Mouse (Mus musculus): ENCODE data around the gene Ehhadh.
"Not testable (repeated sequence)": the region's sequence is repeated elsewhere in the genome, so short reads cannot be mapped to it uniquely, and the experiment has no call there.

Ehhadh gene

DNA sequence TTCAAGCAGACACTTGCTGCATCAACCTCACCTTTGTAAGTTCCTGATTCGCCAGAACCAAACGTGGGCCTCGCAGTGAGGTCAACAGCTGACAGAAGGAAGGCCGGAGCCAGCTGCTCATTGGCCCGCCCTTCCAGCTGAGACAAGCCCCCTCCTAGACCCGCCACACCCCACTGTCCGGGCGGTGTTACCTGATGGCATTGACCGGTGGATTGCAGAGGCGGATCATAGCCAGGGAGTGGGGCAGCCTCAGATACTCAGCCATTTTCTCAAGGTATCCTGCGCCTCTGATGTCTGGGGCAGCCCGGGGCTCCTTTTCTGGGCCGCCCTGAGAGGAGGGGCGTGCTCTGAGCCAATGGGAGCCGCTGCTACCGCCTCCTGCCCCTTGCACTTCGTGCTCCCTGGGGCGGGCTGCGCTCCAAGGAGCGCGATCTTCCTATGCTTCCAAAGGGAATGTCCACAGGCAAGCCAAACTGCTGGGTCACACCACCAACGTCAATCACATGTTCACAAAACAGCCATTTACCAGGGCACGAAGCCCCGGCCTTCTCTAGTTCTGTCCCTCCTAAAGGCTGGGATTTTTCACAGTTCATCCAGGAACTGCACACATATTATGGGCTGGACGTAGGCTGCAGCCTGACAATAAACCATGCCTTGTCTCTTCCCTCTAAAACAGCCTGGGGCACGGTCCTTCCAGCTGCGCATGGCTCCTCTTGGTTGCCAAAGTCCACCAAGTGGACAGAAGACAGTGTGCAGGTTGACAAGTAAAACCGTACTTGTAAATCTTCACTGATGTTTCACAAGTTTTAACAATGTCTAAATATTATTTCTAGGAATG, at the start of gene Ehhadh:
Gene Ehhadh (minus strand): TSS at position 292 of the 838 bp plus-strand sequence.
- DNase-seq (ENCODE audit: low spot score in 2 of 2): peak; percentile 19

DNA sequence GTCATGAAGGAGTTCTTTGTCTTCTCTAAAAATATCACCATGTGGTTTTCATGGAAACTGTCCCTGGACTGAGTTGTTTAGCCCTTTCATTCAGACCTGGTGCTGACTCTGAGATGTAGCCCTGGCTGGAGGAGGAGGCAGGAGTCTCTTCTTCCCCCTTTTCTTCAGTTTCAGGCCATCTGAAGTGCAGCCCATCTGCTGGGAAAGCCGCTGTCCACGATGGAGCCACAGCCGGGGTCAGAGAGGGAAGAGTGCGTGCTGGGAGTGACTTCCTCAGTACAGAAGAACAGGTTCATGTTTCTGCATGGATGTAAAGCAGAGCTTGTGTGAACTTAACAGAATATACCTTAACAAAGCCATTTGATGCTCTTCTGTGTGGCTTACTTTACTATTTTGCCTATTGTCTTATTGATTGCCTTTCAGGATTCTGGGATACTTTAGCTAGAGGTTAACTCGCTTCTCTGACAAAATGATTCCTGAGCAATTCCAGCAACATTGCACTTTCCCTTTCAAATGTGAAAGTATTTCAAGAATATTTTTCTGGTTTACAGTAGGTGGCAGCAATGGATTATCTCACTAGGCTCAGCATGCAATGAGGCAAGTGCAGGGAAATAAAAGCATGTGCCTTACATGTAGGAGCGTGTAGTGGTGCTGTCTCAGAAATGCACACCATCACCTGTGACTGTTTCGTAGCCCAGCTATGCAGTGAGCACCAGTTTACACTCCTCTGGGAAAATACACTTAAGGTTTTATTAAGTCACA, 48.9 kb upstream of the Ehhadh start:
- no peak for DNase-seq (ENCODE audit: low spot score in 2 of 2)

DNA sequence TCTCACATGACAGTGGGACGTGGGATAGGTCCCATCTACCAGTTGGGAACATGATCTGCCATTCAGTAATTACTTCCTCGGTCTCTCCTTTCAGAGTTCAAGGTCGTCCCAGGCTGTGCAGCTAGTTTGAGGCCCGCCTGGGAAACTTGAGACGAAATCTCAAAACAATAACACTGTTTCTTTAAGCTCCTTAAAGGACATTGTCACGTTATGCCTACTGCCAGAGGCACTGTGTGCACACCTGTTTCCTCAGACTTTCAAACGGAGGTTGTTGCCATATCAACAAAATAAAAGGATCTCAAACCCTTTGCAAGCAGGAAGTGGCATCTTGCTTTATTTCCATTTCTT, 48.0 kb upstream of the Ehhadh start:
- no peak for DNase-seq (ENCODE audit: low spot score in 2 of 2)

DNA sequence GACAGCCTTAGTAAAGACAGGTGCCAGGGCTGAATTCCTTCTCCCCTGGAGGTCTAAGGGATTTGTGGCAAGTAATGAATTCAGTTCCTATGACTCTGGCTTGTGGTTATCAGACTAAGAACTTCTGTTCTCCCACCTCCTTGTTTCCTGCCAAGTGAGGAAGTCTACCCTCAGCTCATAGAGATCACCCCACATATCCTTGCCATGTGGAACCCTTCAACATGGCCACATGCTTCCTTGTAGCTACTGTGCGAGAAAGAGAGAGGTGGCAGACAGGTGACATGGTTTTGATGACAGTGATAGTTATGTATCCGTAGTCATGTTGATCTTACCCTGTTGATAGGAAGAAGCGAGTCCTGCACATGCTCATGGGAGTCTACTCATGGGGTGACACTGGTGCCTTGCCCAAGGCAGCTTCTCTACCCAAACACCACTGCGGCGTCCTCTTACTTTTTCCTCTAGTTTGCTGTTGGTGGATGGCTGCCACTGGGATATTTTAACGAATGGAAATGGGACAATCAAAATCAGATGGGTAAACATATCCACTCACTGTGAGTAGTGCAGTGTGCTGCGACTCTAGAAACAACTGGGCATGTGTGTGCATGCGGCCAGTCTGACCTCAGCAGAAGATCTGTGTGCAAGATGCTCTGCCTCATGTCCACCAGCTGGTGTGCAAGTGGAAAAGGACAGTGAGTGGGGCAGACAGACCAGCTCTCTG, 47.4 kb upstream of the Ehhadh start:
- DNase-seq (ENCODE audit: low spot score in 2 of 2): no peak

DNA sequence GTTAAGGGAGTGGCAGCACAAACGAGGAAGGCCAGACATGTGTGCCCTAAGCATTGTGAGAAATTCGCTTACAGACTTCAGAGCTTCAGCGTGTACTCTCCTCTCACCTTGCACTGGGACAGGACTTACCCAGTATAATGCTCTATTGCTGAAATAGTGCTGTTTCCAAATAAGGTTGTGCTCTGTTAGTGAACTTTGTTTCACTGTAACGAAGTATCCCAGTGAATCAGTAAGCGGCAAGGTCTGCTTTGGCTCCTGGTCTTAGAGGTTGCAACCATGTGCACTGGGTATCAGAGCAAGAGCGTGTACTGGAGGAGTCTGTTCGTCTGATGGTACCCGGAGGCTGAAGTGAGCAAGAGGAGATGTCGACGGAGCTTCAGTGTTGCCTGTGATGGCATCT, 46.4 kb upstream of the Ehhadh start:
- DNase-seq (ENCODE audit: low spot score in 2 of 2): no peak

DNA sequence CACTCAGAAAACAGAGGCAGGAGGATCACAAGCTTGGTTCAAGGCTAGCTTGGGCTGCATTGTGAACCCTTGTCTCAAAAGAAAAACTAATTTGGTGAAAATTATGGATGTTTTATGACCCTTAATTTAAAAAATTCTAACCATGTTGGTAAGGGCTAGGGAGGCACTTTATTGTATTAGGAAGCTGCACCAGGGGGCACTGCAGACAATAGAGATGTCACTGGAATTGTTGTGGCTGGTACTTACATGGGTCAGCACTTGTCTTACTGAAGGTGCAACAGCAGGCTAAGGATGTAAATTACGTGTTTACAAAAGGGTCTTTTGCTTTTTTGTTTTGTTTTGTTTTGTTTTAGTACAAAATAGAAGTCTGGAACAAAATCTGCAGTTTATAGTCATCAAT, 45.9 kb upstream of the Ehhadh start:
- no peak for DNase-seq (ENCODE audit: low spot score in 2 of 2)

DNA sequence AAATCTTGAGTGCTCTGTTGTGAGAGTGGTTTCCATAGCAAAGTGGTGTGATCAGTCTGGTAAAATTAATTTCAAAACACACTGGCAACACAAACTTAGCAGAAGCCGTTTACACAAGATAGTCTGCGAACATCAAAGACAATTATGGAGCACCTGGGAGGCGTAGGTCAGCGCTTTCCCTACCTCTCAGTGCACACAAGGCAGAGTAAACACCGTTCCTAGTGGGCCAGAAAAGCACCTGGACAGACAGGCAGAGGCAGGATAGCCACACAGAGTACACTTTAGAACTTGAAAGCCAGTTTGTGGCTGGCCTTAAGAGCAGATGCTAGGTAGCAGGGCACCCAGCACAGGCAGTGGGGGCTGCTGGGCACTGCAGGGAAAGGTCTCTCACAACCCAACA, 44.2 kb upstream of the Ehhadh start:
- DNase-seq (ENCODE audit: low spot score in 2 of 2): no peak

DNA sequence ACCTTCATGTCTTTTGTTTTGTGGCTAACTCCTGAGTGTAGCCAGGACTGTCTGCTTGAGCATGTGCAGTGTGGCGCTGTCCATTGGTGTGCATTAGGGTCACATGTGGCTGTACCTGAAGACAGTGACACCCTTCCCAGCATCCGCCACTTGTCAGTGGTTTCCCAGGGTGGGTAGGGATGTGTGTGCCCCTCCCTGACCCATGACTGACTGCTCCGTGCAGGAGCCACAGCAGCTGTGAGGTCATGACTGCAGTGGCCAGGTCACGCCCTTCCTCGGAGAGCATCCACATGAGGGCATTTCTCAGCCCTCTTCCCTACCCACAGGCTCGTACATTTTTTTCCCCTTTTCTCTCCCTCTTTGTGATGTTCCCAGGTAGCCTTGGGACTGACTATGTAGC, 43.2 kb upstream of the Ehhadh start:
- no peak for DNase-seq (ENCODE audit: low spot score in 2 of 2)

DNA sequence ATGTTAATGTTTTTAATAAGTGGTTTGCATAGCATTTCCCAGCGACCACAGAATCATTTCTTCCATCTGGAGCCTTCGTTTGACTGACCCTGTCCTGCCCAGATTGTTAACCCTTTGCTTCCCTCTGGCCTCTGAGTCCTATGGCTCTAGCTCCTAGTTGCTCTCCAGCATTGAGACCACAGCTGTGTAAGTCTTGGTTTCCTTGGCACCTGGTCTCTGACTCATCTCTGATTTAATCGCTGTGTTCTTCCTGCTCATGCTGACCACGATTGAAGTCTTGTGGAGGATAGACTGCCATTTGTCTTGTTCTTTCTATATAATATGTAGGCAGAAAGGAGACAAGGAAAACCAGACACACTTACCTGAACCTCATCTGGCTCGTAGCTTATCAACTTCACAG, 42.1 kb upstream of the Ehhadh start:
- DNase-seq (ENCODE audit: low spot score in 2 of 2): no peak

DNA sequence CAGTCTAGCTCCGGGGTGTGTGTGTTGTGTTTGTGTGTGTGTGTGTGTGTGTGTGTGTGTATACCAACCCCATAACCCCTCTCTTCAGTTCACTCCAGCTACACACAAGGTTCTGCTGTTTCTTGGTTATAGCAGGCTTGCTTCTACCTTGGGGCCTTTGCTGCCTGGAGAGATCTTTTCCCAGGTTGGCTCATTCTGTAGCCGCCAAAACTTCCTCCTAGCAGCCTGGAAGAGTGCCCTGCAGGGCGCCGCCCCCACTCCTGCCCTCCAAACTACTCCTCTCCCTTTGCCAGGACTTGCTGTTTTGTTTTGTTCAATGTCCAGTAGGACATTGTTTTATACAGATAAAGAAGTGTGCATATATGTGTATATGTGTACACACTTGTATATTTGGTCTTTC, 40.0 kb upstream of the Ehhadh start:
- no peak for DNase-seq (ENCODE audit: low spot score in 2 of 2)

DNA sequence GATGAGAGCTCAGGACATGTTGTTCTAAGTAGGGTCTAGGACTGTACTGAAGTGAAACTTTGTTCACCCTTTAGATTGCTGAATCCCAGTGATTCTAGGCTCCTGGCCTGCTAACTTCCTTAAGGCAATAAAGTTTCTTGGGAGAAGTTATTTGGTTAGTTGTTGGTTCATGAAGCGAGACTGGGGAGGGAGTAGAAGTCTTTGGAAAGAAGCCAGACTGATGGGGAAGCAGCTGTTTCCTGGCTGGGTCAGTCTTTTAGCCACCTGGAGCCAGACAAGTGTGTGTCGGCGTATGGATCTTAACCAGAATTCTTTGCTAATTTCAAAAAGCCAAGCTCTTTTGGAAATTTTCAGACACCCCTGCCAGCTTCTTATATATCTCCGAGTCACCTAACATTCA, 39.5 kb upstream of the Ehhadh start:
- DNase-seq (ENCODE audit: low spot score in 2 of 2): no peak

DNA sequence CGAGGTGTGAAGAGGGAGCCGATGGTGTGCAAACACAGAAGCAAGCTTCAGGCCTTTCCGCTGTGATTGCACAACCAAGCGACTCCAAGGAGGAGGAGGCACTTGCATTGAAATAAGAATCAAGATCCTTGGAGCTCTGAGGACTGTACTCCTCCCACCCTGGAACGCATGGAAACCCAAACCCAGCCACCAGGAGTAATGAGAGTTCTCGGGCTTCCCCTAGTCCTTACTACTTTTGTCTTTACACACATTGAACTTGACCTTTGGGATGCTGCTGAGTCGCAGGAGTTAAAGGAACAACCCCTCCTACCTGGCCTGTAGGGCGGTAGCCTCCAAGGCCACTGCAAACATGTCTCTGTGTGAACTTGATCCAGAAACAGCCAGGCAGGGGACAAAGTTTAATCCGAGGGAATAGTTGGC, 38.0 kb upstream of the Ehhadh start:
- DNase-seq (ENCODE audit: low spot score in 2 of 2): no peak

DNA sequence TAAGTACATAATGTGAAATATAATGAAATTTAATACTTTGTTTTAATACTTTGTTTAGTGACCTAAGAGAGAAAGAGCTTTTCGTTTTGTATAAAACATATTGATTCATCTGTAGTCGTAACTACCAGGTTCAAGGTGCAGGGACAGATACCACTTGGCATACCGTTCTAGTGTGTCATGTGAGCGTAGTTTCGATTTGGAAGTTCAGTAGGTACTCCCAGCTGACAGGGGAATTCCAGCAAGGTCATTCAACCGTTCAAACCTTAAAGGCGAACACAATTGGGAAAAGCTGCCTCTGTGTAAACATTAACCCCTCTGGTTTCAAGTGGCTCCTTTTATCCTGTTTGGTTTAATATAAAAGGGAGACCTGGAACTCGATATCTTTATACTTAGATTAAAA, 31.0 kb upstream of the Ehhadh start:
- DNase-seq (ENCODE audit: low spot score in 2 of 2): no peak

DNA sequence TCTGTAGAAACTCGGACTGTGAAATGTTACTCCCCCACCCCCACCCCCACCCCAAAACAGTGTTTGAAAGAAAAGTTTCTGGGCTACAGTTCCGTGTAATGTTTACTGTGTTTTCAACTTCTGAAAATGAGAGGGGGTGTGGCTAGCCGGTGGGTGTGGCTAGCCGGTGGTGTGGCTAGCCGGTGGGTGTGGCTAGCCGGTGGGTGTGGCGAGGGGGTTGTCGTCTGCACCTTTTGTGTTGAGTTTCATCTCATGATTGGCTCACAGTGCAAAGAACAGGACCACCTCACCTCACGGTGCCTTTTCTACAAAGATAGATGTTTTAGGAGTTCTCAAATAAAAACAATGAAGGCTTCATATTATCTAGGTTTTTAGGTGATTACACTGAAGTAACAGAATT, 30.5 kb upstream of the Ehhadh start:
- no peak for DNase-seq (ENCODE audit: low spot score in 2 of 2)

DNA sequence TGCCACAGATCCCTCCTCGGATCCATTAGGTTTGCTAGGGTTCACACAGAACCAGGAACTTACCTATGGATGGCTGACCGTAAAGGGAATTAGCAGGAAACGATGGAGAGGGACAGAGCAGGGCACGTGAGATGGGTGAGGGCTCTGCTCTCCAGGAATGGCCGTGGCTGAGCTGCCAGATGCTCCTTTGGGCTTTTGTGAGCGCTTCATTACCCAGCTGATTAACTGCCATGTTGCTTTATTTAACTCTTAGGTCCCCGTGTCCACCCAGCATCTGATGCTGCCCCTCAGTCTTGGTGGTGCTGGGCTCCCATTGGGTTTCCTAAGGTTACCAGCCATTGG, 28.0 kb upstream of the Ehhadh start:
- no peak for DNase-seq (ENCODE audit: low spot score in 2 of 2)

DNA sequence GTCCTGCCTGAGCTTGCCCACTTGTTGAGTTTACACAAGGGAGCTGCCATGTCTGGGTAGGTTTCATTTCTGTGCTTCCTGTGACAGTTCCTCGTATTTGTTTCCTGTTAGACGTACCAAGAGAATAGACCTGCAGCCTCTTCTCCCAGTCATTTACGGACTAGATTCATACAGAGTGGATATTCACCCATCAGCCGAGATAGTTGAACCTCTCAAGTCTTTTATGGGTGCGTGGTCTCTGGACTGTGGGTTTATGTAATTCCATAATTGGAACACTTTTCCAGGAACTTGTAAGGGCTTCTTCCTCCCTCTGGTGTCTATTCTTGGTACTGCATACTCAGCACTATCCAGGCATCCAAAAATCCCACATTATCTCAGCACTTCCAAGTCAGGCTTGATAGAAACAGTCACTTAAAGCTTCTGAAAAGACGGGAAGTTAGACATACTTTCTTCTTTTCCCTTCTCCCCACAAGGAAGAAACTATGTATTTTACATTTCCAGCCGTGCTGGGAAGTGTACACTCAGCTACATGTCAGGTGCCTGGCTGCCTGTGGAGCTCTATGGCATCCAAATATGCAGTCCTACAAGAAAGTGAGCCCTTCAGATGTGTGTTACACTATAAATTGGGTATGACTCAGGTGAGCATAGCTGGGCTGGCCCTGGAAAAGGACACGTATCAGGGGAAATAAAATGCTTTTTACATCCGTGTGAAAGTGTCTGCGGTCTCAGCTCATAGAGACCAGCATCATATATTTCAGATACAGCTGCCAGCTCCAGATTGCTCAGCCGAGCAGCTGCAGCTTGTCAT, 27.5 kb upstream of the Ehhadh start:
- peak in 1 of 2 experiments; percentile 33 for DNase-seq (ENCODE audit: low spot score in 2 of 2)

DNA sequence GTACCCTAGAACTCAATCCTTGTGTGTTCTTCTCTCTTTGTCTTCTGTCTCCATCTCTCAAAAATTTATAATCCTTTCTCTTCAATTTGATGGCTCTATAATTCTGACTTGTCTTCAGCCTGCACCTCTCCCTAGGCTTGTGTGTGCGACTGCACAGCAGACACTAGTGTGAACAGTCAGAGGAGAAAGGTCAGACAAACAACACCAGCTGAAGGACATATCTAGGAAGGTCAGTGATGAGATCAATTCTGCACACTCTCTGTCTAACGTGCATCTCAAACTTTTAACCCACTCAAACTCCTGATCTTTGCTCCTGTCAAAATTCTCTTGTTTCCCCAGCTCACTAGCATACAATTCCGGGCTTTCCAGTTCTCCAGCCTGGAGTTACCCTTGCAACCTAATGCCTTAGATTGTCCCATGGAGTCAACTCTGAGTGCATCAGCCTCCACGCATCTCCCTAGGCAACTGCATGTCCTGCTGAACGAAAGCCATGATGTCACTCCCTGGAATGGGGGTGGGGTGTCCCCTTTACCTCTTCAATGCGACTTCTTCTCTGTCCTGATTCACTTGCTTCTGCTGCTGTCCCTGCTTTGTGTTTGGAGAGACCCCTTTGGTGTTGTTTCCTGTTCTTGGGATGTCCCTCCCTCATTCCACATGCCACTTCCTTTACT, 25.7 kb upstream of the Ehhadh start:
- DNase-seq (ENCODE audit: low spot score in 2 of 2): no peak

DNA sequence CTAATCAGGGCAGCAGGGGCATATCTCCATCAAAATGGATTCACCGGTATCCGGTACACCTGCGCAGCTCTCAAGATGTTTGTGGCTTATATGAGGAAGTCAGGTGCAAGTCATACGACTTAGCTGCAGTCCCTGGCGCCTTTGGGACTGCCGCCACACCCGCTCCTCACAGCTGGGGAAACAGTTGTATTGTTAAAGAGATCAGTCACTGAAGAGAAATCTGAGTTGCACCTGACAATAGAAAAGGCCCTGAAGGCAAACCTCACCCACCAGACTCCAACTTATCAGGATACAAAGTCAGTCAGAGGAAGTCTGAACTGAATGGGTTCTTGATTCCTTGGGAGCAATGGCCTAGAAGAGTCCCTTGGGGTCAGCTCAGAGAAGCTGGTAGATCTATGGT, 20.2 kb upstream of the Ehhadh start:
- DNase-seq (ENCODE audit: low spot score in 2 of 2): not testable (repeated sequence)

DNA sequence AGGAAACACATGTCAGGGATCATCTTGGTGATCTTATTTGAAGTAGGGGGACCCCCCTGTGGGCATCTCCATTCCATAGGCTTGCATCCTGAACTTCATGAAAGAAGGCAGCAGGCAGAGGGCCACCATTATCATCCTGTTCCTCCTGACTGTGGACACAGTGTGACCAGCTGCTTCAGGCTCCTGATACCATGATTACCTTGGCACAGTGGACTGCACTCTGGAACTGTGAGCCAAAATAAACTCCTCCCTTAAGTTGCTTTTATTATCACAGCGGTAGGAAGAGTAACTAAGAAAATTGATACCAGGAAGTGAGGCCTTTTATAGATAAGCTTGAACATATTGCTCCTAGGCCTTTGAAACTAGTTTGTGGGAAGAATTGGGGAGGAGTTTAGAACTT, 19.3 kb upstream of the Ehhadh start:
- DNase-seq (ENCODE audit: low spot score in 2 of 2): no peak

DNA sequence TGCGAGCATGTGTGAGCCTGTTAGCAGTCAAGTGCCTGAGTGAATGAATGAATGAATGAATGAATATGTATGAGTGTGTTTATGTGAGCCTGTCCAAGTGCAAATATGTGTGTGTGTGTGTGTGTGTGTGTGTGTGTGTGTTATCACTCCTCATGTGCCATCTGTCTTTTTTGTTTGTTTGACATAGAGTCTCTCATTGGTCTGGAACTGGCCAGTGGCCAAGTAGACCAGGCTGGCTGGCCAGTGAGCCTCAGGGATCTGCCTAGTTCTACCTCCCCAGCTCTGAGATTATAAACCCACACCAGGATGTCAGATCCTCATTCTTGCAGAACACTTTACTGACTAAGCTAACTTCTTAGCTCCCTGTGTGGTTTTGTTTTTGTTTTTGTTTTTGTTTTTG, 16.7 kb upstream of the Ehhadh start:
- no peak for DNase-seq (ENCODE audit: low spot score in 2 of 2)

DNA sequence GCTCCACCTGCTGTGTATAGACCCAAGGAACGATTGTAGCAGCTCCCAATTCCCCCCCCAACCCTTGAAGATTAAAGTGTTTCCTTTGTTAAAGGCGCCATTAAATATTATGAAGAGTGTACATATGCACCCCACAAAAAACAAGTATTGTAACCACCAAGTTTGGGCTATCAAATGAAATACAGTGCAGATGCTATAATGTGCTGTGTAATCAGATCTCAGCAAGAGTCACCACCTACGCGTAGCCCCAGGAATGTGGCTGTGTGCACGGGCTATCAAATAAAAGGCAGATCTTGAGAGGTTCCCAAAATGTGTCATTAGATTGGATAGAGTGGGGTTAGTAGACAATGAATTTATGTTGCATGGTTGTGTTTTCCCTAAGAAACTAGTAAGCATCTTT, 7.5 kb upstream of the Ehhadh start:
- DNase-seq (ENCODE audit: low spot score in 2 of 2): no peak

DNA sequence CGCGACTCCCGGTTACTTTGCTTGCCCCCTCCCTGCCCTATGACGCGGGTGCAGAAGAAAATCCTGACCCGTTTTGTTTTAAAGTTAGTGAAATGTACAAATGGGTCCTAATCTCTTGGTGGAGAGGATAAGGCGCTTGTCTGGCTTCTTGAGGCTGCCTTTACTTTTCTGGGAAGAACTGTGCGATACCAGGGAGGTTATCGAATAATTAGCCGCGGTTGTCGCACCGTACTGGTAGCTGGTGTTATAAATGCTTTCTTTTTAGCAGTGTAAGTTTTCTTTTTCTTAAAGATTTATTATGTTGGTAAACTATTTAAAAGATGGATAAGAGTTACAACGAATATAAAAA, 7.1 kb upstream of the Ehhadh start:
- DNase-seq (ENCODE audit: low spot score in 2 of 2): no peak

Data from frontal cortex, postnatal 25 days (tissue).